Mouse (Mus musculus): ENCODE data around the gene Olfr65. TPM values are rescaled to one million over a fixed set of nuclear protein-coding genes. Genes with fewer than 3 reads are reported as not detected.

Gene Olfr65
- polyA plus RNA-seq (2012; rRNA removed): not detected in 2 replicates

GRCm38 (mm10) chr7:103903187-103903586 is at the start of gene Olfr65:
TSS of gene Olfr65 (plus strand) at chr7:103903487.
- no peak for TF ChIP-seq CTCF (IDR thresholded peaks at IDR 0.05; ENCODE audit: insufficient read depth, low read length)
- TF ChIP-seq POLR2A (IDR thresholded peaks at IDR 0.05; ENCODE audit: borderline replicate concordance, extremely low read depth, low read depth, low read length): no peak
- Histone ChIP-seq H3K4me3 (replicated peaks; ENCODE audit: extremely low read depth, low read depth, low read length) (no peak within 1 kb of the TSS), H3K4me1 (ENCODE audit: control insufficient read depth, insufficient read depth, low read length) (no peaks in the 10 kb centered on the region)
- DNase-seq: no peak
- WGBS: 67% methylated on average over 2 of the region's 2 CpGs

GRCm38 (mm10) chr7:103854669-103855068 is 48.6 kb upstream of the Olfr65 start:
- TF ChIP-seq POLR2A (IDR thresholded peaks at IDR 0.05; ENCODE audit: borderline replicate concordance, extremely low read depth, low read depth, low read length): no peak
- TF ChIP-seq CTCF (IDR thresholded peaks at IDR 0.05; ENCODE audit: insufficient read depth, low read length): no peak
- no peak overlapping the region for H3K4me3 ChIP-seq (replicated peaks; ENCODE audit: extremely low read depth, low read depth, low read length)
- WGBS: 56% methylated on average over 1 of the region's 1 CpGs
- H3K4me1 ChIP-seq (ENCODE audit: control insufficient read depth, insufficient read depth, low read length): no peaks in the 10 kb centered on the region
- no peak for DNase-seq

GRCm38 (mm10) chr7:103859076-103859475 is 44.2 kb upstream of the Olfr65 start:
- Histone ChIP-seq H3K4me1 (ENCODE audit: control insufficient read depth, insufficient read depth, low read length) (no peaks in the 10 kb centered on the region), H3K4me3 (replicated peaks; ENCODE audit: extremely low read depth, low read depth, low read length) (no peak overlapping the region)
- WGBS: 39% methylated on average over 2 of the region's 2 CpGs
- TF ChIP-seq POLR2A (IDR thresholded peaks at IDR 0.05; ENCODE audit: borderline replicate concordance, extremely low read depth, low read depth, low read length): no peak
- DNase-seq: no peak

- 29% methylated on average over 1 of the region's 1 CpGs for WGBS
- no peak for TF ChIP-seq CTCF (IDR thresholded peaks at IDR 0.05; ENCODE audit: insufficient read depth, low read length)
- no peak for TF ChIP-seq POLR2A (IDR thresholded peaks at IDR 0.05; ENCODE audit: borderline replicate concordance, extremely low read depth, low read depth, low read length)
- no peaks in the 10 kb centered on the region for H3K4me1 ChIP-seq (ENCODE audit: control insufficient read depth, insufficient read depth, low read length)
- no peak for DNase-seq
- H3K4me3 ChIP-seq (replicated peaks; ENCODE audit: extremely low read depth, low read depth, low read length): no peak overlapping the region
Observed at GRCm38 (mm10) chr7:103860855-103861254, 42.4 kb upstream of the Olfr65 start.

GRCm38 (mm10) chr7:103861531-103861930 is 41.8 kb upstream of the Olfr65 start:
- WGBS: 77% methylated on average over 3 of the region's 3 CpGs
- TF ChIP-seq POLR2A (IDR thresholded peaks at IDR 0.05; ENCODE audit: borderline replicate concordance, extremely low read depth, low read depth, low read length) (no peak), CTCF (IDR thresholded peaks at IDR 0.05; ENCODE audit: insufficient read depth, low read length) (no peak)

GRCm38 (mm10) chr7:103865716-103866115 is 37.6 kb upstream of the Olfr65 start:
- Histone ChIP-seq H3K4me3 (replicated peaks; ENCODE audit: extremely low read depth, low read depth, low read length) (no peak overlapping the region), H3K4me1 (ENCODE audit: control insufficient read depth, insufficient read depth, low read length) (no peaks in the 10 kb centered on the region)
- no peak for DNase-seq
- TF ChIP-seq POLR2A (IDR thresholded peaks at IDR 0.05; ENCODE audit: borderline replicate concordance, extremely low read depth, low read depth, low read length): no peak
- TF ChIP-seq CTCF (IDR thresholded peaks at IDR 0.05; ENCODE audit: insufficient read depth, low read length): no peak

More at GRCm38 (mm10) chr7:103861531-103861930, 41.8 kb upstream of the Olfr65 start:
- DNase-seq: no peak
- H3K4me3 ChIP-seq (replicated peaks; ENCODE audit: extremely low read depth, low read depth, low read length): no peak overlapping the region
- H3K4me1 ChIP-seq (ENCODE audit: control insufficient read depth, insufficient read depth, low read length): no peaks in the 10 kb centered on the region

- DNase-seq: no peak
- no peak overlapping the region for H3K4me3 ChIP-seq (replicated peaks; ENCODE audit: extremely low read depth, low read depth, low read length)
- TF ChIP-seq POLR2A (IDR thresholded peaks at IDR 0.05; ENCODE audit: borderline replicate concordance, extremely low read depth, low read depth, low read length): no peak
- no peak for TF ChIP-seq CTCF (IDR thresholded peaks at IDR 0.05; ENCODE audit: insufficient read depth, low read length)
- no peaks in the 10 kb centered on the region for H3K4me1 ChIP-seq (ENCODE audit: control insufficient read depth, insufficient read depth, low read length)
Observed at GRCm38 (mm10) chr7:103870667-103871066, 32.6 kb upstream of the Olfr65 start.

- TF ChIP-seq CTCF (IDR thresholded peaks at IDR 0.05; ENCODE audit: insufficient read depth, low read length) (no peak), POLR2A (IDR thresholded peaks at IDR 0.05; ENCODE audit: borderline replicate concordance, extremely low read depth, low read depth, low read length) (no peak)
- WGBS: 0% methylated on average over 1 of the region's 1 CpGs
- Histone ChIP-seq H3K4me1 (ENCODE audit: control insufficient read depth, insufficient read depth, low read length) (no peaks in the 10 kb centered on the region), H3K4me3 (replicated peaks; ENCODE audit: extremely low read depth, low read depth, low read length) (no peak overlapping the region)
- no peak for DNase-seq
Observed at GRCm38 (mm10) chr7:103873064-103873463, 30.2 kb upstream of the Olfr65 start.

GRCm38 (mm10) chr7:103874451-103874850 is 28.8 kb upstream of the Olfr65 start:
- no peak for DNase-seq
- H3K4me3 ChIP-seq (replicated peaks; ENCODE audit: extremely low read depth, low read depth, low read length): no peak overlapping the region
- WGBS: 36% methylated on average over 5 of the region's 5 CpGs
- TF ChIP-seq POLR2A (IDR thresholded peaks at IDR 0.05; ENCODE audit: borderline replicate concordance, extremely low read depth, low read depth, low read length): no peak
- no peaks in the 10 kb centered on the region for H3K4me1 ChIP-seq (ENCODE audit: control insufficient read depth, insufficient read depth, low read length)

GRCm38 (mm10) chr7:103877093-103877492 is 26.2 kb upstream of the Olfr65 start:
- Histone ChIP-seq H3K4me3 (replicated peaks; ENCODE audit: extremely low read depth, low read depth, low read length) (no peak overlapping the region), H3K4me1 (ENCODE audit: control insufficient read depth, insufficient read depth, low read length) (no peaks in the 10 kb centered on the region)
- no peak for DNase-seq
- 63% methylated on average over 2 of the region's 2 CpGs for WGBS
- no peak for TF ChIP-seq CTCF (IDR thresholded peaks at IDR 0.05; ENCODE audit: insufficient read depth, low read length)
- no peak for TF ChIP-seq POLR2A (IDR thresholded peaks at IDR 0.05; ENCODE audit: borderline replicate concordance, extremely low read depth, low read depth, low read length)

- no peak for DNase-seq
- TF ChIP-seq POLR2A (IDR thresholded peaks at IDR 0.05; ENCODE audit: borderline replicate concordance, extremely low read depth, low read depth, low read length): no peak
- TF ChIP-seq CTCF (IDR thresholded peaks at IDR 0.05; ENCODE audit: insufficient read depth, low read length): no peak
- Histone ChIP-seq H3K4me1 (ENCODE audit: control insufficient read depth, insufficient read depth, low read length) (no peaks in the 10 kb centered on the region), H3K4me3 (replicated peaks; ENCODE audit: extremely low read depth, low read depth, low read length) (no peak within 1 kb of the TSS)
Observed at GRCm38 (mm10) chr7:103886152-103886551, 17.1 kb upstream of the Olfr65 start, which contains the start of gene Olfr66. TSS of gene Olfr66 (minus strand) at chr7:103886252.
